Mouse (Mus musculus) kidney, adult 2 months (tissue): ENCODE data around the gene Ccdc63.

ENCODE experiments used
- CTCF ChIP-seq: fragments of 200-500 bp; conservative IDR thresholded peaks from 2 replicates; pipeline ENCODE4 v1.5.1; 2011; ENCODE audit warnings: low read depth, mild to moderate bottlenecking, control low read depth, low read length, moderate library complexity, mixed read lengths; ENCODE audit not compliant: insufficient read depth, insufficient read length
- POLR2A ChIP-seq: fragments of 200-500 bp; IDR thresholded peaks from one replicate; pipeline ENCODE4 v1.6.1; 2011; ENCODE audit warnings: low read depth, low read length, control low read depth

- TF ChIP-seq CTCF, result no peak
- TF ChIP-seq POLR2A, result no peak
Observed at GRCm38 (mm10) chr5:122125211-122125760, 15.3 kb downstream of the Ccdc63 start.
